14 mouse cellular contexts compared by ENCODE assay signal in the genomic region with DNA sequence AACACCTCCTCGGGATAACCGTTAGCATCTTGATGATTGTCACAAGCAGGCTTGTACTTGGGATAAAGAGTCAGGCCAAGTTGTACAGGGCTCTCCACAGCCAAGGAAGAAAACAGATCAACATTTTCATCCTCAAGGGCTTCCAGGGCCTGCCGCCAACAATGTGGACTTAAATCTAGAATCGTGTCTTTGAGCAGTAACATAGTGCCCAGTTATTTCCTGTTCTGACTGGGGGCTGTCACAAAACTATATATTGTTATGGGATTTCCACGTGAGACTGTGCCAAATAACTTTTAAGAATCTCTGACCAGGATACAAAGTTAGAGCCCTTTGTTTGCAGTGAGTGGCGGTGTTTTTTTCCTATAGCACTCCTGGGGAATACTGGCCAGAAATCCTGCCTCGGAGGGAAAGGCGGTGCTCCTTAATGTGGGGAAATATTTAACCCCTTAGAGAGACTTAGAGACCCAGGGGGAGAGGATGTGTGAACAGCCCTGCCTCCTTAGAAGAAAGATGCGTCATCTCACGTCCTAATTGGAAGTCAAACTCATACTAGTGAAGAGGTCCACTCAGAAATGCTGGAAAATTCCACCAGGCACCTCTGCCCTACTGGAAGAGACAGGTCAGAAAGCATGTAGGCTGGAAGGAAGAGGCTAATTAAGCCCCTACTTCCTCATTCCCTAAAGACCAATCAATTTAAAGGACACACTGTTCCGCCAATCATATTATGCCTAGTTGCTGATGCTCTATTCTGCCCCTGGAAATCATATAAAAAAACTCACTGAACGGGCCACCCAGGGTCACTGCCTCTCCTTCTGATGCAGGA. TPM values are rescaled to one million over a fixed set of nuclear protein-coding genes. Genes with fewer than 3 reads are reported as not detected.
DNase-seq lines count a peak whose midpoint lies in the region; ATAC-seq and TF ChIP-seq lines count a peak whose summit lies in the region.
"Had no signal": no experiment of that assay in that cellular context is flagged by ENCODE, and none has a peak within 500 bp of the region (broad histone marks: within the 10 kb centered on the region; RNA-seq: fewer than 3 reads in every experiment).

No protein-coding gene starts in this region.

- H3K9ac ChIP-seq in midbrain, postnatal 0 days (replicated peaks; ENCODE audit: low read length, poor library complexity, severe bottlenecking), result no peak overlapping the region
- no peak overlapping the region for H3K9ac ChIP-seq in midbrain, embryonic 13.5 days (replicated peaks)
- H3K9ac ChIP-seq in kidney, postnatal 0 days (ENCODE audit: low read depth, low read length), result no peak overlapping the region
- H3K9ac ChIP-seq: embryonic facial prominence, embryonic 12.5 days had no signal

- H3K27ac ChIP-seq in gastrocnemius, adult 2 months, result peak overlapping the region; percentile 57
- no peak overlapping the region for H3K27ac ChIP-seq in midbrain, postnatal 0 days (ENCODE audit: low read depth, low read length)
- H3K27ac ChIP-seq in midbrain, embryonic 13.5 days, result no peak overlapping the region
- peak overlapping the region; percentile 60; the same call in 1 of the 2 replicates for H3K27ac ChIP-seq in kidney, postnatal 0 days
- H3K27ac ChIP-seq: embryonic facial prominence, embryonic 12.5 days had no signal

- 55% methylated on average over 12 of the region's 12 CpGs for WGBS in midbrain, postnatal 0 days
- 65% methylated on average over 12 of the region's 12 CpGs for WGBS in midbrain, embryonic 13.5 days
- 43% methylated on average over 12 of the region's 12 CpGs for WGBS in kidney, postnatal 0 days

- intact Hi-C loops in gastrocnemius, adult 2 months (cut with DNase I), result no loop called here
- intact Hi-C loops in gastrocnemius, postnatal 36 days (cut with DNase I), result no loop called here

- no peak for ATAC-seq in midbrain, postnatal 0 days (ENCODE audit: low FRiP score)
- no peak for ATAC-seq in midbrain, embryonic 13.5 days
- ATAC-seq in kidney, postnatal 0 days (replicated peaks; ENCODE audit: low FRiP score, low read depth), result peak; percentile 52; the same call in 1 of the 2 replicates
- ATAC-seq: forebrain, embryonic 16.5 days had no signal

- no peak overlapping the region for H3K4me2 ChIP-seq in midbrain, postnatal 0 days (ENCODE audit: low read depth, low read length, poor library complexity, severe bottlenecking)
- H3K4me2 ChIP-seq in midbrain, embryonic 13.5 days (replicated peaks), result no peak overlapping the region
- H3K4me2 ChIP-seq in kidney, postnatal 0 days (ENCODE audit: low read length), result peak overlapping the region; percentile 18; the same call in 1 of the 2 replicates
- H3K4me2 ChIP-seq: embryonic facial prominence, embryonic 12.5 days had no signal

- no peaks in the 10 kb centered on the region for H3K27me3 ChIP-seq in midbrain, postnatal 0 days (ENCODE audit: insufficient read depth, low read length)
- no peaks in the 10 kb centered on the region for H3K27me3 ChIP-seq in midbrain, embryonic 13.5 days
- no peaks in the 10 kb centered on the region for H3K27me3 ChIP-seq in kidney, postnatal 0 days (ENCODE audit: insufficient read depth, low read length)
- H3K27me3 ChIP-seq: embryonic facial prominence, embryonic 12.5 days had no signal

- no peak for DNase-seq in gastrocnemius, adult 2 months
- DNase-seq in gastrocnemius, postnatal 36 days, result no peak
- peak; percentile 5 for DNase-seq in midbrain, postnatal 0 days (ENCODE audit: low spot score)
- DNase-seq in kidney, postnatal 0 days (ENCODE audit: low spot score), result peak; percentile 80
- peak; percentile 23 to 51 for DNase-seq in lung, postnatal 4 days
- DNase-seq in cerebellum, adult 8-10 months, result no peak
- no peak for DNase-seq in cerebellum, postnatal 4 days (ENCODE audit: low spot score in 2 of 2)
- DNase-seq: B cell, adult 2 months; cerebellum, adult 11-12 months; thymus, adult 18-20 months had no signal

- no peak overlapping the region for H3K4me3 ChIP-seq in gastrocnemius, adult 2 months
- no peak overlapping the region for H3K4me3 ChIP-seq in midbrain, postnatal 0 days (ENCODE audit: low read depth, low read length)
- H3K4me3 ChIP-seq in midbrain, embryonic 13.5 days (replicated peaks), result no peak overlapping the region
- no peak overlapping the region for H3K4me3 ChIP-seq in kidney, postnatal 0 days (replicated peaks; ENCODE audit: low read depth, low read length)
- H3K4me3 ChIP-seq: embryonic facial prominence, embryonic 12.5 days; myocyte had no signal

- no peaks in the 10 kb centered on the region for H3K9me3 ChIP-seq in midbrain, postnatal 0 days (ENCODE audit: low read length)
- no peaks in the 10 kb centered on the region for H3K9me3 ChIP-seq in midbrain, embryonic 13.5 days
- H3K9me3 ChIP-seq in kidney, postnatal 0 days (replicated peaks; ENCODE audit: low read length), result no peaks in the 10 kb centered on the region
- H3K9me3 ChIP-seq: embryonic facial prominence, embryonic 12.5 days had no signal

- H3K36me3 ChIP-seq in midbrain, postnatal 0 days (ENCODE audit: insufficient read depth, low read length), result no peaks in the 10 kb centered on the region
- H3K36me3 ChIP-seq in midbrain, embryonic 13.5 days, result no peaks in the 10 kb centered on the region
- no peaks in the 10 kb centered on the region for H3K36me3 ChIP-seq in kidney, postnatal 0 days (ENCODE audit: insufficient read depth, low read length)
- H3K36me3 ChIP-seq: embryonic facial prominence, embryonic 12.5 days had no signal

- no peak for TF ChIP-seq CTCF in gastrocnemius, adult 2 months (IDR thresholded peaks at IDR 0.05)
- no peak for TF ChIP-seq CTCF in midbrain, postnatal 0 days (IDR thresholded peaks at IDR 0.05)
- TF ChIP-seq CTCF in kidney, postnatal 0 days (IDR thresholded peaks at IDR 0.05; ENCODE audit: low read depth), result no peak

- no peaks in the 10 kb centered on the region for H3K4me1 ChIP-seq in midbrain, postnatal 0 days (ENCODE audit: insufficient read depth, low read length)
- no peaks in the 10 kb centered on the region for H3K4me1 ChIP-seq in midbrain, embryonic 13.5 days (replicated peaks)
- H3K4me1 ChIP-seq in kidney, postnatal 0 days (replicated peaks; ENCODE audit: insufficient read depth, low read length), result no peaks in the 10 kb centered on the region
- H3K4me1 ChIP-seq: embryonic facial prominence, embryonic 12.5 days had no signal

RNA-seq across cellular contexts. Expression of a gene that starts 55.3 kb away (rescaled TPM):
- 10 to 100 TPM; 15.7 to 19.1 TPM for total RNA-seq in gastrocnemius, adult 2 months (2021)
- total RNA-seq in gastrocnemius, postnatal 36 days (2021), result 10 to 100 TPM; 16.1 to 19.5 TPM
- 83.0 and 97.7 TPM in 2 replicates for total RNA-seq in midbrain, postnatal 0 days (2014; rRNA removed)
- 107 and 112 TPM in 2 replicates for polyA plus RNA-seq in midbrain, postnatal 0 days (2015; fragmentation: Nextera tagmentation; extraction: Ambion mirVana)
- 51.0 and 54.5 TPM in 2 replicates for polyA plus RNA-seq in midbrain, embryonic 13.5 days (2015; fragmentation: Nextera tagmentation; extraction: Ambion mirVana)
- polyA plus RNA-seq in kidney, postnatal 0 days (2015; fragmentation: Nextera tagmentation; extraction: Ambion mirVana), result 169 and 179 TPM in 2 replicates

Comparison
In these comparisons a context has a peak if more than half of its experiments do, and no peak if none do; other contexts are left out.
1. DNase-seq: peak in midbrain, postnatal 0 days (single experiment), kidney, postnatal 0 days (single experiment) and lung, postnatal 4 days (2 of 2); none in gastrocnemius, adult 2 months (single experiment), gastrocnemius, postnatal 36 days (0 of 2), cerebellum, adult 8-10 months (single experiment) and cerebellum, postnatal 4 days (0 of 2).
2. H3K27ac ChIP-seq: peak in gastrocnemius, adult 2 months (single experiment) and kidney, postnatal 0 days (single experiment); none in midbrain, postnatal 0 days (single experiment) and midbrain, embryonic 13.5 days (single experiment).